Mouse (Mus musculus) forebrain, embryonic 16.5 days (tissue): ENCODE measurements at regions not wholly inside any gene's neighbourhood (a gene's known extent, or its start where the extent isn't known, plus 50 kb on each side); places are given as distances from the start of the nearest gene placed in this dataset.

Experiments
- ATAC-seq: fragments of 200-750 bp; cut with Nextera tagmentation; 2 replicates; pipeline ENCODE4 v1.8.0; 2017; ENCODE audit warnings: mild to moderate bottlenecking, moderate library complexity
- H3K27ac ChIP-seq: fragments of 300-500 bp; sonication (generic); 2 replicates; pipeline ENCODE4 v1.5.1; 2014; ENCODE audit warnings: low read length, control low read depth
- H3K27me3 ChIP-seq: fragments of 300-500 bp; sonication (generic); replicated peaks from 2 replicates; pipeline ENCODE4 v1.6.1; 2014; ENCODE audit warnings: low read length; ENCODE audit not compliant: control insufficient read depth, insufficient read depth
- H3K36me3 ChIP-seq: fragments of 300-500 bp; sonication (generic); 2 replicates; pipeline ENCODE4 v1.6.1; 2014; ENCODE audit not compliant: control insufficient read depth, insufficient read depth
- H3K4me1 ChIP-seq: fragments of 300-500 bp; sonication (generic); replicated peaks from 2 replicates; pipeline ENCODE4 v1.6.1; 2014; ENCODE audit warnings: low read length; ENCODE audit not compliant: control insufficient read depth, insufficient read depth
- H3K4me2 ChIP-seq: fragments of 300-500 bp; sonication (generic); 2 replicates; pipeline ENCODE4 v1.6.1; 2014; ENCODE audit warnings: mild to moderate bottlenecking, low read length, control low read depth
- H3K4me3 ChIP-seq: fragments of 300-500 bp; sonication (generic); replicated peaks from 2 replicates; pipeline ENCODE4 v1.5.1; 2014; ENCODE audit warnings: mild to moderate bottlenecking, low read length, control low read depth
- H3K9ac ChIP-seq: fragments of 300-500 bp; sonication (generic); replicated peaks from 2 replicates; pipeline ENCODE4 v1.6.1; 2014; ENCODE audit warnings: low read depth, low read length, control low read depth
- H3K9me3 ChIP-seq: fragments of 300-500 bp; sonication (generic); 2 replicates; pipeline ENCODE4 v1.6.1; 2016; ENCODE audit warnings: low read length; ENCODE audit not compliant: control insufficient read depth
- WGBS: fragments of 180-500 bp; shearing (Covaris S2); extraction: QIAGEN DNeasy Blood & Tissue Kit; methylation state at CpG from one replicate; pipeline ENCODE4 v1.1.7; 2014; 5-methylcytosine and 5-hydroxymethylcytosine counted together

DNA sequence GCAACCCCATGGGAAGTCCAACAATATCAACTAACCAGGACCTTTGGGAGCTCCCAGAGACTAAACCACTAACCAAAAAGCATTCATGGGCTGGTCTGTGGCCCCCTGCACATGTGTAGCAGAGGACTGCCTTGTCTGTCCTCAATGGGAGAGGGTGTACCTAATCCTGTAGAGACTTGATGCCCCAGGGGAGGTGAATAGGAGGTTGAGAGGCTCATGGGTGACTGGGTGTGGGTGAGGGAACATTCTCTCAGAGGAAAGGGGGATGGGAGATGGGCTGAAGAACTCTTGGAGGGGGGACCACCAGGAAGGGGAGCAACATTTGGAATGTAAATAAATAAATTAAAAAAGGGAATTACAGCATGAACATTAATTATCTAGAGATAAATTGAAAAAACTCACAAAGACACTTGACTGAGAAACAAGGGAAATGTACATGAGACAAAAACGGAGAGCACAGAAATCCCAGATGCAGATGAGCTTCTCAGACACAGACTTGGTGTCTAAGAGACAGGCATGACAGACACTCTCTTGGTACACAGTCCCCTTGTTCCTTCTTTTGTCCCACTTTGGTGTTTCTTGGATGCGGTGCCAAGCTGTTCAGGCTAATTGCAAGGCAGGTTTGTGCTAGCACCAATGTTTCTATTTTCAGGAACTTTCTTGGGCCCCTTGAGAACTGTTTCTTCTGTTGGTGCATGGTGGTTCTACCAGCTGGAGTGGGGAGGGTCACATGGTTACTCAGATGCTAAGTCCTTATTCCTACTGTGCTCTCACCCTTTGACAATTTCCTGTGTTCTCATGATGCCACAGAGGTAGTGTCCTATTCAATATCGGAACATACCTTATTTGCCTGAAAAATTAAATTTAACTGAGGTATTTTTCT lies 85.0 kb upstream of the Pfn2 start:
- no peak overlapping the region for H3K4me2 ChIP-seq
- H3K36me3 ChIP-seq: no peaks in the 10 kb centered on the region
- H3K9me3 ChIP-seq: no peaks in the 10 kb centered on the region
- no peak overlapping the region for H3K27ac ChIP-seq
- ATAC-seq: no peak
- H3K4me3 ChIP-seq: no peak overlapping the region
- no peaks in the 10 kb centered on the region for H3K27me3 ChIP-seq
- 79% methylated on average over 3 of the region's 3 CpGs for WGBS
- H3K4me1 ChIP-seq: no peaks in the 10 kb centered on the region
- H3K9ac ChIP-seq: no peak overlapping the region

DNA sequence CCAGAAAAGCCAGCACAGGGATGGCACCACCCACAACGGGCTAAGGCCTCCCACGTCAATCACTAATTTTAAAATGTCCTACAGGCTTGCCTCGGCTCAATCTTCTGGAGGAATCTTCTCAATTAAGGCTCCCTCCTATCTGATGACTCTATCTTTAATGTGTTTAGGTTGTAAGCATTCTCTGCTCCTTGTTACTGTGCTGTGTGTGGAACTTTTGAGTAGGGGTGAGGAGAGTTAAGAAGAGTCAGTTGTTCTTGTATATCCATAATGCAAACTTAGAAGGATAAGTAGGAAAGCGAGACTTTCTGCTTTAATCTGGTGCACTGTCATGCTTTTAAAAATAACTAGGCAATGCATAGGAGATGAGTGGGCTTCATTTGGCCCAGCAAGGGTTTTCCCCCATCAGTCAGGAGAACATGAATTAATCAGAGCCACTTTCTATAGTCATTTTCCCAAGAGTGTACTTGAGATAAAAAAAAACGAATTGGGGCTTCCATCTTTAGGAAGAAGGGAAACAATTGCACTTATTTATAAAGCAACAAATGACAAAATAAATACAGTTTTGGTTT lies 87.2 kb upstream of the Pfn2 start:
- no peaks in the 10 kb centered on the region for H3K4me1 ChIP-seq
- no peaks in the 10 kb centered on the region for H3K27me3 ChIP-seq
- H3K27ac ChIP-seq: no peak overlapping the region
- H3K9ac ChIP-seq: no peak overlapping the region
- no peaks in the 10 kb centered on the region for H3K9me3 ChIP-seq
- H3K4me2 ChIP-seq: no peak overlapping the region
- no peaks in the 10 kb centered on the region for H3K36me3 ChIP-seq
- ATAC-seq: no peak
- WGBS: 70% methylated on average over 5 of the region's 5 CpGs
- no peak overlapping the region for H3K4me3 ChIP-seq

- Histone ChIP-seq H3K9ac (no peak overlapping the region), H3K27ac (no peak overlapping the region), H3K36me3 (no peaks in the 10 kb centered on the region), H3K9me3 (no peaks in the 10 kb centered on the region), H3K4me2 (no peak overlapping the region), H3K27me3 (no peaks in the 10 kb centered on the region), H3K4me1 (no peaks in the 10 kb centered on the region), H3K4me3 (no peak overlapping the region)
- ATAC-seq: no peak
- WGBS: 83% methylated on average over 4 of the region's 4 CpGs
These were observed 92.9 kb upstream of the Pfn2 start for GRCm38 (mm10) chr3:57940504-57941381.

DNA sequence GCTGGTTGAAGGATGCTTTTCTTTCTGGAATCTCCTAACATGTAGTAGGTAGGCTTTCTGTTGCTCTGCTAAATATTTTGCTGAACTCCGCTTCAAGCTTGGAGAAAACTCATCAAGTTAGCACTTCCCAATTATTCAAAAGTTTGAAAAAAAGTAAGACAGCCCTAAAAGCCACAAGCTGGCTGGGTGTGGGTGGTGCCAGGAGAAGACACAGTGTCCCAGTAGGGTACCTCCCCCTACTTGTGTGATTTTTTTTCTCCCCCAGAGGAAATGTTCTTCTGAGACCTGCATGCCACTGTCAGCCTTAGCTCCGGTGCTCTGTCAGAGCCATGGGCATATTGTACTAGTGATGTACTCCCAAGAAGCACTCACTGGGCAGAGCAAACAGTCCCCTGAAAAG lies 96.8 kb upstream of the Pfn2 start:
- Histone ChIP-seq H3K9me3 (no peaks in the 10 kb centered on the region), H3K9ac (no peak overlapping the region), H3K4me1 (no peaks in the 10 kb centered on the region), H3K27ac (no peak overlapping the region), H3K4me3 (no peak overlapping the region), H3K4me2 (no peak overlapping the region), H3K36me3 (no peaks in the 10 kb centered on the region), H3K27me3 (no peaks in the 10 kb centered on the region)
- ATAC-seq: no peak
- 92% methylated on average over 2 of the region's 2 CpGs for WGBS

- WGBS: 70% methylated on average over 5 of the region's 5 CpGs
- peaks cover under 1% of the 10 kb centered on the region; the same call in 1 of the 2 replicates for H3K4me1 ChIP-seq
- no peak for ATAC-seq
These were observed 97.9 kb upstream of the Pfn2 start for GRCm38 (mm10) chr3:57945765-57946164.

DNA sequence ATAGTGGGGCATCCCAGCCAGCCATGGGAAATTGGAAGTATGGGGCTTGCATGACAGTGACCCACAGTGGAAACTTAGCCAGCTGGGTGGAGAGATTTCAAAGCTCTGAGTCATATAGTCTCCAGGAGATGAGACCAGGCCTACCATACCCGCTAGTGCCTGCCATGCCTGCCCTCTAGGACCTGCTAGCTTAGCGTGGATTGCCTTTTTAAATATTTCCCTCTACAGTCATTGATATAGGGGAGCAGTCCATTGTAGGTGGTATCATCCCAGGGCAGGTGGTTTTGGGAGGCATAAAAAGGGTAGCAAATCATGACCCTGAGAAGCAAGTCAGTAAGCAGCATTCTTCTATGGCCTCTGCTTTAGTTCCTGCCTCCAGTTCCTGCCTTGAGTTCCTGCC lies 99.5 kb upstream of the Pfn2 start:
- Histone ChIP-seq H3K4me3 (no peak overlapping the region), H3K9ac (no peak overlapping the region), H3K27me3 (no peaks in the 10 kb centered on the region), H3K4me1 (peaks cover 7% of the 10 kb centered on the region), H3K4me2 (no peak overlapping the region), H3K27ac (no peak overlapping the region), H3K9me3 (no peaks in the 10 kb centered on the region), H3K36me3 (no peaks in the 10 kb centered on the region)
- no peak for ATAC-seq
- 98% methylated on average over 2 of the region's 2 CpGs for WGBS

More at GRCm38 (mm10) chr3:57945765-57946164, 97.9 kb upstream of the Pfn2 start:
- Histone ChIP-seq H3K4me3 (no peak overlapping the region), H3K27ac (no peak overlapping the region), H3K9ac (no peak overlapping the region), H3K27me3 (no peaks in the 10 kb centered on the region), H3K4me2 (no peak overlapping the region), H3K9me3 (no peaks in the 10 kb centered on the region), H3K36me3 (no peaks in the 10 kb centered on the region)

DNA sequence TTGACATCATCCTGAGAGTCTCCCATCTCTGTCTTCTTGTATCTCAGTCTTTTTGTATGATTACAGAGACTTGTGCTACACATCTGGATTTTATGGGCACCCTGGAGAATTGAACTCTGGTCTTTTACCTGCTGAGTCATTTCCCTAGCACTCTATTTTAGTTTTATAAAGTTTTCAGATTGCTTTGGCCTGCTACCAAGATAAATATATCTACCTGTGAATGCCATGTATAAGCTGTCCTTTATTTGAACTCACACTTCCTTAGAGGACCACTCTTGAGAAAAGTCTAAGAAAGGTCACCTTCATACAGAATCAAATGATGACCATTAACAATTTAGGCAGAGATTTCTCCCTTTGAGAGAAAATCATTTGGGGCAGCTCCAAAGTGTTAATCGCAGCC lies 100.8 kb upstream of the Pfn2 start:
- H3K4me1 ChIP-seq: peaks cover 7% of the 10 kb centered on the region
- WGBS: 85% methylated on average over 1 of the region's 1 CpGs
- no peak for ATAC-seq
- no peak overlapping the region for H3K4me2 ChIP-seq
- H3K4me3 ChIP-seq: no peak overlapping the region
- no peaks in the 10 kb centered on the region for H3K36me3 ChIP-seq
- no peak overlapping the region for H3K9ac ChIP-seq
- H3K9me3 ChIP-seq: no peaks in the 10 kb centered on the region
- no peaks in the 10 kb centered on the region for H3K27me3 ChIP-seq
- no peak overlapping the region for H3K27ac ChIP-seq

- Histone ChIP-seq H3K9ac (no peak overlapping the region), H3K4me2 (no peak overlapping the region), H3K27ac (no peak overlapping the region), H3K4me1 (peaks cover 7% of the 10 kb centered on the region), H3K4me3 (no peak overlapping the region), H3K27me3 (no peaks in the 10 kb centered on the region), H3K36me3 (no peaks in the 10 kb centered on the region), H3K9me3 (no peaks in the 10 kb centered on the region)
- ATAC-seq: peak; percentile 77
- 52% methylated on average over 7 of the region's 7 CpGs for WGBS
These were observed 102.8 kb upstream of the Pfn2 start for GRCm38 (mm10) chr3:57950431-57951331.
